Mouse (Mus musculus) stomach, embryonic 15.5 days (tissue): ENCODE results near the gene Gm20671. TPM values are rescaled to one million over a fixed set of nuclear protein-coding genes. Genes with fewer than 3 reads are reported as not detected.
A peak's percentile ranks its signal among the peaks of the same experiment; 100 is the strongest.
"Not testable (repeated sequence)": the region's sequence is repeated elsewhere in the genome, so short reads cannot be mapped to it uniquely, and the experiment has no call there.

Source experiments
- ATAC-seq: fragments of 200-750 bp; cut with Nextera tagmentation; 2 replicates; pipeline ENCODE4 v1.8.0; 2017; ENCODE audit warnings: low read depth, moderate number of reproducible peaks, moderate TSS enrichment; ENCODE audit not compliant: insufficient read depth, low FRiP score
- H3K27ac ChIP-seq: fragments of 300-500 bp; sonication (generic); 2 replicates; pipeline ENCODE4 v1.5.1; 2015; ENCODE audit warnings: mild to moderate bottlenecking, inconsistent platforms
- H3K27me3 ChIP-seq: fragments of 300-500 bp; sonication (generic); replicated peaks from 2 replicates; pipeline ENCODE4 v1.6.1; 2015; ENCODE audit warnings: inconsistent platforms
- H3K36me3 ChIP-seq: fragments of 300-500 bp; sonication (generic); 2 replicates; pipeline ENCODE4 v1.6.1; 2015; ENCODE audit warnings: inconsistent platforms
- H3K4me1 ChIP-seq: fragments of 300-500 bp; sonication (generic); 2 replicates; pipeline ENCODE4 v1.6.1; 2015; ENCODE audit warnings: inconsistent platforms
- H3K4me2 ChIP-seq: fragments of 300-500 bp; sonication (generic); 2 replicates; pipeline ENCODE4 v1.6.1; 2015; ENCODE audit warnings: mild to moderate bottlenecking, inconsistent platforms
- H3K4me3 ChIP-seq: fragments of 300-500 bp; sonication (generic); replicated peaks from 2 replicates; pipeline ENCODE4 v1.5.1; 2015; ENCODE audit warnings: inconsistent platforms
- H3K9ac ChIP-seq: fragments of 300-500 bp; sonication (generic); 2 replicates; pipeline ENCODE4 v1.6.1; 2015; ENCODE audit warnings: inconsistent platforms
- H3K9me3 ChIP-seq: fragments of 300-500 bp; sonication (generic); 2 replicates; pipeline ENCODE4 v1.6.1; 2016; ENCODE audit warnings: inconsistent platforms
- WGBS: fragments of 180-500 bp; shearing (Covaris S2); methylation state at CpG from one replicate; pipeline ENCODE4 v1.1.7; 2015; 5-methylcytosine and 5-hydroxymethylcytosine counted together
- polyA plus RNA-seq: library from polyadenylated mRNA; unstranded; fragments of >200 nt; fragmentation: Nextera tagmentation; extraction: Ambion mirVana; gene quantifications from 2 replicates; pipeline ENCODE4 v1.2.1, GENCODE M21; 2015

Gene Gm20671
- polyA plus RNA-seq, 1 experiment from 2014 or later, result not detected

DNA sequence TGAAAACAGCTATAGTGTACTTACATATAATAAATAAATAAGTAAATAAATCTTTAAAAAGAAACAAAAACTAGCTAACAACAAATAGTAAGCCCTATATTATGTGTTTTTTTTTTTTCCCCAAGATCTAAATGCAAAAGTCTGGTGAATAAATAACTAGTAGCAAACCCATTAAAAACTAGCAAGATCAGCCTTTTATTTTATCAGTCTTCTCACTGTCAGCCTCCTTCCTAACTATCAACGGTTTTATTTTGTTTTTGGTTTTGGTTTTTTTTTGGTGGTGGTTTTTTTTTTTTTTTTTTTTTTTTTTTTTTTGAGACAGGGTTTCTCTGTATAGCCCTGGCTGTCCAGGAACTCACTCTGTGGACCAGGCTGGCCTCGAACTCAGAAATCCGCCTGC is 22.7 kb upstream of the Gm20671 start:
- 93% methylated on average over 3 of the region's 3 CpGs for WGBS
- H3K4me2 ChIP-seq, H3K9me3 ChIP-seq, H3K4me1 ChIP-seq, H3K27ac ChIP-seq, H3K4me3 ChIP-seq, H3K9ac ChIP-seq, ATAC-seq, H3K27me3 ChIP-seq: not testable (repeated sequence)
- peaks cover 16% of the 10 kb centered on the region; the same call in 1 of the 2 replicates for H3K36me3 ChIP-seq

DNA sequence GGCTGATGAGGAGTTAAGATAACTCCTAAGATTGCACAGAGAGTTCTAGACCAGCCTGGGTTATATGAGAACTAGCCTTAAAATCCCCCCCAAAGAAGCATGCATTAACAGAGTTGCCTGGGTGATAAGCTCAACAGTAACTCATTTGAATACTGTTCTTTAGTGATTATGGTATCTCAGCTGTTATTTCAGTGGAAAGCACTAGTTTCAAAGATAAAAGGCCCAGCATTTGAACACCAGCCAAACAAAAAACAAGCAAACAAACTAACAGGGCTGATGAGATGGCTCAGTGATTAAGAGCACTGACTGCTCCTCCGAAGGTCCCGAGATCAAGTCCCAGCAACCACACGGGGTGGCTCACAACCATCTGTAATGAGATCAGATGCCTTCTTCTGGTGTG is 22.3 kb upstream of the Gm20671 start:
- no peaks in the 10 kb centered on the region for H3K27me3 ChIP-seq
- no peaks in the 10 kb centered on the region for H3K9me3 ChIP-seq
- H3K36me3 ChIP-seq, result peaks cover 20% of the 10 kb centered on the region; the same call in 1 of the 2 replicates
- no peak overlapping the region for H3K4me2 ChIP-seq
- ATAC-seq, result no peak
- no peak overlapping the region for H3K27ac ChIP-seq
- H3K4me1 ChIP-seq, result 0 out of 2 replicates have a peak, but pooled peaks cover 7% of the 10 kb centered on the region
- 92% methylated on average over 3 of the region's 3 CpGs for WGBS
- H3K9ac ChIP-seq, result no peak overlapping the region
- no peak overlapping the region for H3K4me3 ChIP-seq

DNA sequence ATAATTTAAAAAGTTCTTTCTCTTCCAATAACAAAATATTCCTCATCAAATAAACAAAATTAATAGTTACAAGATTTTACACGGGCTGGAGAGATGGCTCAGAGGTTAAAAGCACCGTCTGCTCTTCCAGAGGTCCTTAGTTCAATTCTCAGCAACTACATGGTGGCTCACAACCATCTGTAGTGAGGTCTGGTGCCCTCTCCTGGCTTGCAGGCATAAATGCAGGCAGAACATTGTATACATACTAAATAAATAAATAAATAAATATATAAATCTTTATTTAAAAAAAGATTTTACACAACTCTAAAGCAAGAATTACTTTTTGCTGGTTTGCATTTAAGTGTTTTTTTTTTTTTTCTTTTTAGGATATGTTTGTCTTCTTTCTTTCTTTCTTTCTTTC is 13.1 kb upstream of the Gm20671 start:
- Histone ChIP-seq H3K27ac (no peak overlapping the region), H3K36me3 (peaks cover 48% of the 10 kb centered on the region), H3K9ac (no peak overlapping the region), H3K4me1 (no peaks in the 10 kb centered on the region), H3K27me3 (no peaks in the 10 kb centered on the region), H3K4me3 (no peak overlapping the region), H3K9me3 (no peaks in the 10 kb centered on the region), H3K4me2 (no peak overlapping the region)
- 96% methylated on average over 2 of the region's 2 CpGs for WGBS
- no peak for ATAC-seq

DNA sequence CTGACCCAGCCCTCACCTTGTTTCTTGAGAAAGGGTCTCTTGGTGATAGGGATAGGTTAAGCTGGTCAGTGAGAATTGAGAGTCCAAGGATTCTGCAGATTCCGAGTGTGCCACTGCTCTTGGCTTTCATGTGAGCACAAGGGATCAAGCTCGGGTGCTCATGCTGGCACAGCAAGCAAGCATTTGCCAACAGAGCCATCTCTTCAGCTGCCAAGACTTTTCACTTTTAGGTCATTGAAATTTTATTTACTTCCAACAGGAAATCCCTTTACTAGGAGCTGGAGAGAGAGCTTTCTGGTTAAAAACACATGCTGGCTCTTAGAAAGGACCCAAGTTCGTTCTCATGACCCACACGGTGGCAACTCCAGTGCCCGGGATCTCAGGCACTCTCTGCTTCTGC is 10.1 kb upstream of the Gm20671 start:
- ATAC-seq, result no peak
- Histone ChIP-seq H3K4me2 (no peak overlapping the region), H3K36me3 (peaks cover 45% of the 10 kb centered on the region), H3K4me3 (no peak overlapping the region), H3K9ac (no peak overlapping the region), H3K27me3 (no peaks in the 10 kb centered on the region), H3K9me3 (no peaks in the 10 kb centered on the region), H3K27ac (no peak overlapping the region), H3K4me1 (no peaks in the 10 kb centered on the region)
- 90% methylated on average over 5 of the region's 5 CpGs for WGBS

DNA sequence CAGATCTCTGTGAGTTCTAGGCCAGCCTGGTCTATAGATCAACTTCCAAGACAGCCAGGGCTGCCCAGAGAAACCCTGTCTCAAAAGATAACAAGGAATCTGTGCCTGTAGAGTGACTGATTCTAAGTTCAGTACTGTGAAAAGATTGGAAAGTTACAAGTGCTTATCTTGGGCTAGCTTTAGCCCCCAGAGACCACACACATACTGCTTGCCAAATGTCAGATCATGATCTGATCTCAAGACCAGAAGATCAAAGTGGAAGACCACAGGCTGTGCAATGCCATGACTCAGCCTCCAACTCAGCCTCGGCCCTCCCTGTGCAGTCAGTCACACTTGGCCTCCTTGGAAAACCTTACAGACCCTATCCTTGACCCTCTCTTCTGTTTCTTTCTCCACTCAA is 7.6 kb upstream of the Gm20671 start:
- Histone ChIP-seq H3K27ac (no peak overlapping the region), H3K9ac (no peak overlapping the region), H3K4me3 (no peak overlapping the region), H3K27me3 (no peaks in the 10 kb centered on the region), H3K9me3 (no peaks in the 10 kb centered on the region), H3K36me3 (peaks cover 49% of the 10 kb centered on the region), H3K4me2 (no peak overlapping the region), H3K4me1 (no peaks in the 10 kb centered on the region)
- WGBS, result 73% methylated on average over 1 of the region's 1 CpGs
- no peak for ATAC-seq

DNA sequence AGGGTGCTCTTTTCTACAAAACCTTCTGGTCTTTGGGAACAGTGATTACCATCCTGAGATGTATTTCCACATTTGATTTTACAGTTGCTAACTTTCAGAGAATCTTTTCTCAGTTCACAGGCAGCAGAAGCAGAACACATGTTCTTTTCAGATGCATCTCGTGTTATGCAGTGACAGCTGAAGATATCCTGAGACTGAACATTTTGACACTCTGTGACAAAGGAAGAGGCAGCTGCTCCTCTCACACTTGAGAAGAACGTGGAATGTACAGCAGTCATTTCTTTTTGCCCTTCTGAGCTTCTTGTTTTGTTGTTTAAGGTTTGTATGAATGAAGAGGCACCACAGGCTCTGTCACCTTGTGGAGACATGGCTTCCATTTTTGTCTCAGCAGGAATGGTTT is 3.1 kb upstream of the Gm20671 start:
- Histone ChIP-seq H3K4me1 (no peaks in the 10 kb centered on the region), H3K36me3 (peaks cover 46% of the 10 kb centered on the region), H3K27me3 (no peaks in the 10 kb centered on the region), H3K4me3 (no peak overlapping the region), H3K9ac (no peak overlapping the region), H3K9me3 (no peaks in the 10 kb centered on the region), H3K4me2 (no peak overlapping the region), H3K27ac (no peak overlapping the region)
- no peak for ATAC-seq
- WGBS, result 92% methylated on average over 2 of the region's 2 CpGs

DNA sequence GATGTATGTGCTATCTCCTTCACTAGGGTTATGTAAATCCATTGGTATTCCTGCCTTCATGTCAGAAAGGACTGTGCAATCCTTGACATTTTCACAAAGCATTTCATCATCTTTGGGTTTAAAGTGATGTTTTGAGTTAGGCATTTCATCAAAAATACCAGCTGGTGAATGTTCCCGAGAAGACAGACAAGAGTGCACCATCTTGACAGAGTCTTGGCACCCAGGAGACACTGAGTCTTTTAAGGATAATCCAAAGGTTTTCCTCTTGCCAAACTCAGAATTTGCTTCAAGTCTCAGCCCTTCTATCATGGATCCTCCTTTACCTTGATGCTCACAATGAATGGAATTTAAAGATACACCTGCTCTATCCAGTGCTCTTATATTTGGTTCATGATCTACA is 1.9 kb upstream of the Gm20671 start:
- not testable (repeated sequence) for H3K4me3 ChIP-seq, H3K9ac ChIP-seq, ATAC-seq, H3K27me3 ChIP-seq, H3K4me1 ChIP-seq, H3K4me2 ChIP-seq, H3K9me3 ChIP-seq, H3K27ac ChIP-seq
- H3K36me3 ChIP-seq, result peaks cover 42% of the 10 kb centered on the region
- 84% methylated on average over 1 of the region's 1 CpGs for WGBS

DNA sequence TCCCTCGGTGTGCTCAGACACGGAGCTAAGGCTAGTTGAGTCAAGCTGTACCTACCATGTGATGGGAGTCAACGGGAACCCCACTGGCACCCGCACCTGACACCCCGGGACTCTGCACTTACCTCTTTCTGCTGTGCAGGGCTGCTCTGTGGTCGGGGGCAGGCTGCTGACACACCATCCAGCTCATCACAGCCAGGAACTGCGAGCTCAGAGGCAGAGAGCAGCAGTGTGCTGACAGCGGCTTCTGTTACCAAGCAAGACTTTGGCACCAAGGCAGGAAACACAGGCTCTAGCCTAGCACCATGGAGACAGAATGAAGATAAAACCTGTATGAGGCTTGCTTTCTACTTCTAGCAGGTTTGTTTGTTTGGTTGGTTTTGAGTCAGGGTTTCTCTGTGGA is 6.4 kb downstream of the Gm20671 start:
- WGBS, result 93% methylated on average over 8 of the region's 8 CpGs
- Histone ChIP-seq H3K36me3 (peaks cover 35% of the 10 kb centered on the region), H3K9ac (no peak overlapping the region), H3K4me1 (no peaks in the 10 kb centered on the region), H3K4me2 (no peak overlapping the region), H3K27me3 (no peaks in the 10 kb centered on the region), H3K27ac (no peak overlapping the region), H3K4me3 (no peak overlapping the region), H3K9me3 (no peaks in the 10 kb centered on the region)
- no peak for ATAC-seq

DNA sequence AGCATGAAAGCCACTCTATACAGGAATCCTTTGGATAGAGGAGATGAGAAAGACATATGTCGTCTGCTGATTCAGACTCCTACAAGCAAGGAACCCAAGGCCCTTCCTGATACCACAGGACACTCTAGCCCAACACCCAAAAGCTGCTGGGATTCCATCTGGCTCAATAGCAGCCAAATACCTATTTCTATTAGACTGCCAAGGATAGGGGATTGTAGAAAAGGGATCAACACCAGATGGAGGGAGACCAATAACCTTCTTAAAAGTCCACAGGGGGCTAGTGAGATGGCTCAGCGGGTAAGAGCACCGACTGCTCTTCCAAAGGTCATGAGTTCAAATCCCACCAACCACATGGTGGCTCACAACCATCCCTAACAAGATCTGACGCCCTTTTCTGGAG is 11.5 kb downstream of the Gm20671 start:
- no peaks in the 10 kb centered on the region for H3K4me1 ChIP-seq
- ATAC-seq, result no peak
- 97% methylated on average over 4 of the region's 4 CpGs for WGBS
- H3K27me3 ChIP-seq, result no peaks in the 10 kb centered on the region
- no peak overlapping the region for H3K4me2 ChIP-seq
- H3K36me3 ChIP-seq, result peaks cover 31% of the 10 kb centered on the region
- H3K27ac ChIP-seq, result no peak overlapping the region
- H3K4me3 ChIP-seq, result no peak overlapping the region
- no peak overlapping the region for H3K9ac ChIP-seq
- H3K9me3 ChIP-seq, result no peaks in the 10 kb centered on the region

DNA sequence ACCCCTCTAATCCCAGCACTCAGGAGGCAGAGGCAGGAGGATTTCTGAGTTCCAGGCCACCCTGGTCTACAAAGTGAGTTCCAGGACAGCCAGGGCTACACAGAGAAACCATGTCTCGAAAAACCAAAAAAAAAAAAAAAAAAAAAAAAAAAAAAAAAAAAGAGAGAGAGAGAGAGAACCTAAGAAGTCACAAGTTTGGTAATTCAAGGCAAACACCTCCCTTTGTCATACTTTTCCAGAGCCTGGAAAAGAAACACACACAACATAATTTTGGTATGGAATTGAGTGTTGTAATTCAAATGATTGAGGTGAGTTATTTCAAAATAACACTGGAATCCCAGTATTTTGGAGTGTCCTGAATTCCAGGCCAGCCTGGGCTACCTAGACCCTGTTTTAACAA is 40.5 kb downstream of the Gm20671 start:
- H3K9me3 ChIP-seq, H3K4me1 ChIP-seq, H3K4me2 ChIP-seq, H3K9ac ChIP-seq, H3K27ac ChIP-seq, H3K27me3 ChIP-seq, ATAC-seq, H3K36me3 ChIP-seq, H3K4me3 ChIP-seq: not testable (repeated sequence)
- WGBS, result 67% methylated on average over 1 of the region's 1 CpGs

DNA sequence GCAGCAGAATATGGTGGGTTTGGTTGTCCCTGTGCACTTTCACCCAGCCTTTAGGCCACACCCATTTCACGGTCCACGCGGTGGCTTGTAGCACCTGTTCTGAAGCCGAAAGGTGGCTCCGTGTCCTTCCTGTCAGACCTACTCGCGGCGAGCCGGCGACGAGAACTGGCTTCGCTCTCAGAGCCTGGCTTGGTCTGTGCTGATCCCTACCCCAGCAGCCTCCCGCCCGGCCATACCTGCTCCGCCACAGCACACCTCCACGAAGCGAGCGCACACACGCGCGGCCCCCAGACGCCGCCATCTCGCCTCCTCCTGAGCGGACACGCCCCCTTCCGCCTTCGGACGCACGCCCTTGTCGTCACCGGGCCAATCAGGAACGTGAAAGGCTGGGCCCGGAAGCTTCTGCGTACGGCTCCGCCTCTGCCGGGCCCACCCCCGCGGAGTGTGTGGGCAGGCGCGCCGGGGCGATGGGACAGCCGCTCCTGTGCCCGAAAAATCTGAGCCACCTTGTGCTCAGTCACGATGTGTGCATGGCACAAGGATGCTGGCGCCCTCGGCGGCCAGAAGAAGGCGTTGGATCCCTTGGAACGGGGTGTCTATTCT is 41.5 kb downstream of the Gm20671 start, which contains the start of gene Pisd:
Gene Pisd, minus strand, starts transcription at position 334 of the 603 bp plus-strand sequence.
- Histone ChIP-seq H3K4me1 (no peaks in the 10 kb centered on the region), H3K9ac (peak within 1 kb of the TSS; percentile 49), H3K27ac (peak within 1 kb of the TSS; percentile 18; the same call in 1 of the 2 replicates), H3K4me2 (peak within 1 kb of the TSS; percentile 74), H3K27me3 (no peaks in the 10 kb centered on the region), H3K36me3 (no peaks in the 10 kb centered on the region), H3K4me3 (peak within 1 kb of the TSS; percentile 76), H3K9me3 (no peaks in the 10 kb centered on the region)
- WGBS, result under 1% methylated on average over 52 of the region's 52 CpGs
- ATAC-seq, result peak; percentile 100

DNA sequence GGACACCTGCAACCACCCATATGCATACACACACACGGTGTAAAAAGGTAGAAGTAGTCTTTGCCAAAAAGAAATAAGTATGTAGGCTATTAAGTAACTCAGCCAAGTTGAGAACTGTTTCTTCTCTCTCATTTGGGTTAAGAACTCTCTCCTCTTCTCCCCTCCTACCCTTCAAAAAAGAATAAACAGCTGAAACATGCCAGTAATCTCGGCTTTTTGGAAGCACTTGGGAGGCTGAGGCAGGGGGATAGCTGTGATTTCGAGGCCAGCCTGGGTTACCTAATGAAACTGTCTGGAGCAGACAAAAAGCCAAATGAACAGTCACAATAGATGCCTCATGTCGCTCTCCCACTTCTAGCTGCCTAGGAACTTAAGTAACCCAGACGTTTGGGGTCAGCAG is 42.2 kb downstream of the Gm20671 start:
- Histone ChIP-seq H3K9me3 (no peaks in the 10 kb centered on the region), H3K27ac (0 out of 2 replicates have a peak overlapping the region, but pooled peaks have one; percentile 18), H3K27me3 (no peaks in the 10 kb centered on the region), H3K9ac (peak overlapping the region; percentile 49; the same call in 1 of the 2 replicates), H3K4me2 (peak overlapping the region; percentile 74), H3K36me3 (no peaks in the 10 kb centered on the region), H3K4me1 (no peaks in the 10 kb centered on the region), H3K4me3 (peak overlapping the region; percentile 76)
- WGBS, result 22% methylated on average over 5 of the region's 5 CpGs
- no peak for ATAC-seq

DNA sequence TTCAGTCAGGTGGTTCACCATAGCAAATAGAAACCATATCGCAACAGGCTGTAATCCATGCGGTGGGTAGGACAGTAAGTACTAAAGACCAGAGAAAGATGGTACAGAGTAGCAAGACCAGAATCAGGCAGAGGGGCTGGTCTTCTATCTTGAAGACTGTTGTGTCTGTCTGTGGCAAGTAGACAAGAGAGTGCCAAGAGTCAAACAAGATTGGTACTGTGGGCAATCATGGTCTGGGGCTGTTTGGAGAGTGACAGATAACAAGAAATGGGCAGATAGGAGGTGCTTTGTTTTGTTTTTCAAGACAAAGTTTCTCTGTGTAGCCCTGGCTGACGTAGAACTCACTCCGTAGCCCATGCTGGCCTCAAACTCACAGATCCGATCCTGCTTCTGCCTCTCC is 45.3 kb downstream of the Gm20671 start:
- 87% methylated on average over 5 of the region's 5 CpGs for WGBS
- ATAC-seq, result no peak
- Histone ChIP-seq H3K9me3 (no peaks in the 10 kb centered on the region), H3K4me1 (no peaks in the 10 kb centered on the region), H3K27me3 (no peaks in the 10 kb centered on the region), H3K4me3 (no peak overlapping the region), H3K9ac (no peak overlapping the region), H3K4me2 (no peak overlapping the region), H3K36me3 (no peaks in the 10 kb centered on the region), H3K27ac (no peak overlapping the region)
